Mouse (Mus musculus) thymus, postnatal 10 days (tissue): Measurements from ENCODE around the gene Olfr584.

Experiments
- DNase-seq, 2 experiments: peaks; one replicate each; pipeline ENCODE4 v3.0.0; 2021; ENCODE audit warnings: low spot score in 2 of 2

The Olfr584 gene

DNA sequence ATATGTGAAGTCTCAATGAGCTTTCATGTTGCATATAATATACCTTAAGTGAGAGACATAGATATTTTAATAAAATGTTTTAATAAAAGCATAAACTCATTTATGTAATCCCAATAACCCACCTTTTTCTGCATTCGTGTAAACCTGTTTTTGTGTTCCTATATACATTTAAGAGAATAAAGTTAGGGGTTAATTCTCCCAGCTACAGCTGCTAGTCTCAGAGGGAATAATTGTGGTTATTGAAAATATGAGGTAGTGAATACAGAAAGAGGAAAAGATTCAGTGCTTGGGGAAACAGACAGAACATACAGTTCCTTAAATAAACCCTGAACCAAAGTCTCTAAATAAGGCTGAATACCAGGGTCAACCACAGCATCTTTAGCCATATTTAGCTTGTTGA is at the start of gene Olfr584:
TSS of gene Olfr584 (plus strand) at position 301 of the 400 bp plus-strand sequence.
- no peak for DNase-seq

GRCm38 (mm10) chr7:103037724-103038123 is 44.0 kb upstream of the Olfr584 start, which contains the start of gene Olfr582:
TSS of gene Olfr582 (plus strand) at chr7:103038024.
- no peak for DNase-seq

- DNase-seq = no peak
Measured at GRCm38 (mm10) chr7:103051000-103051399, 30.7 kb upstream of the Olfr584 start, which contains the start of gene Olfr583. TSS of gene Olfr583 (plus strand) at chr7:103051300.

GRCm38 (mm10) chr7:103097420-103097819 is 15.7 kb downstream of the Olfr584 start, which contains the start of gene Olfr585:
TSS of gene Olfr585 (plus strand) at chr7:103097720.
- no peak for DNase-seq

GRCm38 (mm10) chr7:103119406-103119805 is 37.7 kb downstream of the Olfr584 start:
- DNase-seq = no peak

DNA sequence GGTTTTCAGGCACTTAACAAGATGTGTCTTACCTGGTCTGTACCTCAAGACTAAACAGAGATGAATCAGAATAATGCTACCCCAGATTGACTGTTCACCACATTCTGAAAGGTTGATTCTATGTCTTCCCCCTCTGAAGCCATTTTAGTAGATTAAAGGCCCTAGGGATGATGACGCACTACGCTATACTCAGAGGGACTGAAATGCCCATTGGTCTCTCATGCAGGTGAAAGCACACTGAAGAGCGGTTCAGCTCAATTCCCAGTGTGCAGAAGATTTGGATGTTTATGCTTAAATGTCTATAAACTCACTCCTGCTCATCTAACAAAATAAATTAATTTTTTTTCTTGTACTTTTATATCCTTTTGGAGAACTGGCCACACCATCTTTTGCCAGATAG is 43.9 kb downstream of the Olfr584 start, which contains the start of gene Olfr586:
TSS of gene Olfr586 (minus strand) at position 101 of the 400 bp plus-strand sequence.
- DNase-seq = no peak
